Mouse (Mus musculus) embryonic facial prominence, embryonic 13.5 days (tissue): Measurements from ENCODE around the gene Tas2r143. TPM values are rescaled to one million over a fixed set of nuclear protein-coding genes. Genes with fewer than 3 reads are reported as not detected.

Experiments used
- ATAC-seq: fragments of 200-750 bp; cut with Nextera tagmentation; 2 replicates; pipeline ENCODE4 v1.8.0; 2017; ENCODE audit warnings: low read depth; ENCODE audit not compliant: insufficient number of reproducible peaks, insufficient read depth, low FRiP score, low TSS enrichment
- H3K27ac ChIP-seq: fragments of 300-500 bp; sonication (generic); 2 replicates; pipeline ENCODE4 v1.5.1; 2015; ENCODE audit warnings: moderate library complexity, mild to moderate bottlenecking, inconsistent platforms
- H3K27me3 ChIP-seq: fragments of 300-500 bp; sonication (generic); 2 replicates; pipeline ENCODE4 v1.6.1; 2015; ENCODE audit warnings: mild to moderate bottlenecking, inconsistent platforms
- H3K36me3 ChIP-seq: fragments of 300-500 bp; sonication (generic); 2 replicates; pipeline ENCODE4 v1.6.1; 2015; ENCODE audit warnings: mild to moderate bottlenecking, inconsistent platforms
- H3K4me1 ChIP-seq: fragments of 300-500 bp; sonication (generic); 2 replicates; pipeline ENCODE4 v1.6.1; 2015; ENCODE audit warnings: inconsistent platforms
- H3K4me2 ChIP-seq: fragments of 300-500 bp; sonication (generic); 2 replicates; pipeline ENCODE4 v1.6.1; 2015; ENCODE audit warnings: moderate library complexity, mild to moderate bottlenecking, inconsistent platforms
- H3K4me3 ChIP-seq: fragments of 300-500 bp; sonication (generic); 2 replicates; pipeline ENCODE4 v1.5.1; 2015; ENCODE audit warnings: mild to moderate bottlenecking, inconsistent platforms
- H3K9ac ChIP-seq: fragments of 300-500 bp; sonication (generic); 2 replicates; pipeline ENCODE4 v1.6.1; 2015; ENCODE audit warnings: mild to moderate bottlenecking, inconsistent platforms
- H3K9me3 ChIP-seq: fragments of 300-500 bp; sonication (generic); 2 replicates; pipeline ENCODE4 v1.6.1; 2016; ENCODE audit warnings: inconsistent platforms
- WGBS: fragments of 180-500 bp; shearing (Covaris S2); methylation state at CpG from one replicate; pipeline ENCODE4 v1.1.7; 2015; ENCODE audit warnings: mixed read lengths; 5-methylcytosine and 5-hydroxymethylcytosine counted together
- polyA plus RNA-seq: library from polyadenylated mRNA; unstranded; fragments of >200 nt; fragmentation: Nextera tagmentation; extraction: Ambion mirVana; gene quantifications from 2 replicates; pipeline ENCODE4 v1.2.1, GENCODE M21; 2015

The Tas2r143 gene
- polyA plus RNA-seq, 1 experiment from 2014 or later, result not detected

- H3K4me3 ChIP-seq, result no peak overlapping the region
- no peaks in the 10 kb centered on the region for H3K4me1 ChIP-seq
- no peaks in the 10 kb centered on the region for H3K9me3 ChIP-seq
- no peaks in the 10 kb centered on the region for H3K36me3 ChIP-seq
- no peak overlapping the region for H3K9ac ChIP-seq
- ATAC-seq, result no peak
- H3K27me3 ChIP-seq, result no peaks in the 10 kb centered on the region
- H3K4me2 ChIP-seq, result no peak overlapping the region
- H3K27ac ChIP-seq, result no peak overlapping the region
- WGBS, result 87% methylated on average over 2 of the region's 2 CpGs
Observed at GRCm38 (mm10) chr6:42419443-42419842, 19.4 kb downstream of the Tas2r143 start.

GRCm38 (mm10) chr6:42421439-42421838 is 21.4 kb downstream of the Tas2r143 start:
- Histone ChIP-seq H3K27ac (no peak overlapping the region), H3K4me2 (no peak overlapping the region), H3K27me3 (no peaks in the 10 kb centered on the region), H3K9ac (no peak overlapping the region), H3K9me3 (no peaks in the 10 kb centered on the region), H3K4me1 (no peaks in the 10 kb centered on the region), H3K36me3 (no peaks in the 10 kb centered on the region), H3K4me3 (no peak overlapping the region)
- WGBS, result 70% methylated on average over 2 of the region's 2 CpGs
- ATAC-seq, result no peak

- ATAC-seq, result no peak
- Histone ChIP-seq H3K4me3 (no peak overlapping the region), H3K27me3 (no peaks in the 10 kb centered on the region), H3K9ac (no peak overlapping the region), H3K36me3 (no peaks in the 10 kb centered on the region), H3K4me1 (no peaks in the 10 kb centered on the region), H3K4me2 (no peak overlapping the region), H3K9me3 (no peaks in the 10 kb centered on the region), H3K27ac (no peak overlapping the region)
- WGBS, result 90% methylated on average over 3 of the region's 3 CpGs
Observed at GRCm38 (mm10) chr6:42424472-42424871, 24.4 kb downstream of the Tas2r143 start.

- no peak for ATAC-seq
- no peak overlapping the region for H3K9ac ChIP-seq
- H3K4me3 ChIP-seq, result no peak overlapping the region
- H3K9me3 ChIP-seq, result no peaks in the 10 kb centered on the region
- H3K27me3 ChIP-seq, result no peaks in the 10 kb centered on the region
- H3K4me1 ChIP-seq, result no peaks in the 10 kb centered on the region
- WGBS, result 79% methylated on average over 4 of the region's 4 CpGs
- H3K36me3 ChIP-seq, result no peaks in the 10 kb centered on the region
- no peak overlapping the region for H3K27ac ChIP-seq
- no peak overlapping the region for H3K4me2 ChIP-seq
Observed at GRCm38 (mm10) chr6:42426337-42426736, 26.3 kb downstream of the Tas2r143 start.

GRCm38 (mm10) chr6:42433554-42433953 is 33.5 kb downstream of the Tas2r143 start:
- no peak overlapping the region for H3K27ac ChIP-seq
- no peak overlapping the region for H3K4me2 ChIP-seq
- no peak overlapping the region for H3K9ac ChIP-seq
- ATAC-seq, result no peak
- no peaks in the 10 kb centered on the region for H3K4me1 ChIP-seq
- H3K27me3 ChIP-seq, result no peaks in the 10 kb centered on the region
- 64% methylated on average over 2 of the region's 2 CpGs for WGBS
- H3K4me3 ChIP-seq, result no peak overlapping the region
- H3K9me3 ChIP-seq, result no peaks in the 10 kb centered on the region
- no peaks in the 10 kb centered on the region for H3K36me3 ChIP-seq

- Histone ChIP-seq H3K9me3 (no peaks in the 10 kb centered on the region), H3K9ac (no peak within 1 kb of the TSS), H3K27me3 (no peaks in the 10 kb centered on the region), H3K36me3 (no peaks in the 10 kb centered on the region), H3K4me1 (no peaks in the 10 kb centered on the region), H3K4me3 (no peak within 1 kb of the TSS), H3K27ac (no peak within 1 kb of the TSS), H3K4me2 (no peak within 1 kb of the TSS)
- WGBS, result 88% methylated on average over 6 of the region's 6 CpGs
- ATAC-seq, result no peak
Observed at GRCm38 (mm10) chr6:42434446-42434845, 34.4 kb downstream of the Tas2r143 start, which contains the start of gene Tas2r126. Tas2r126 (plus strand) TSS chr6:42434535.

GRCm38 (mm10) chr6:42435490-42435889 is 35.5 kb downstream of the Tas2r143 start:
- H3K4me3 ChIP-seq, result no peak overlapping the region
- no peaks in the 10 kb centered on the region for H3K27me3 ChIP-seq
- no peak overlapping the region for H3K27ac ChIP-seq
- H3K4me1 ChIP-seq, result no peaks in the 10 kb centered on the region
- ATAC-seq, result no peak
- H3K9me3 ChIP-seq, result no peaks in the 10 kb centered on the region
- H3K36me3 ChIP-seq, result no peaks in the 10 kb centered on the region
- 68% methylated on average over 2 of the region's 2 CpGs for WGBS
- H3K9ac ChIP-seq, result no peak overlapping the region
- no peak overlapping the region for H3K4me2 ChIP-seq

- no peaks in the 10 kb centered on the region for H3K36me3 ChIP-seq
- H3K9me3 ChIP-seq, result no peaks in the 10 kb centered on the region
- H3K9ac ChIP-seq, result no peak overlapping the region
- no peak overlapping the region for H3K27ac ChIP-seq
- WGBS, result 68% methylated on average over 2 of the region's 2 CpGs
- H3K27me3 ChIP-seq, result no peaks in the 10 kb centered on the region
- ATAC-seq, result no peak
- H3K4me3 ChIP-seq, result no peak overlapping the region
- no peaks in the 10 kb centered on the region for H3K4me1 ChIP-seq
- no peak overlapping the region for H3K4me2 ChIP-seq
Observed at GRCm38 (mm10) chr6:42441395-42441794, 41.4 kb downstream of the Tas2r143 start.

- H3K36me3 ChIP-seq, result no peaks in the 10 kb centered on the region
- no peak overlapping the region for H3K9ac ChIP-seq
- no peaks in the 10 kb centered on the region for H3K27me3 ChIP-seq
- no peak overlapping the region for H3K4me2 ChIP-seq
- no peak overlapping the region for H3K27ac ChIP-seq
- no peaks in the 10 kb centered on the region for H3K4me1 ChIP-seq
- no peak overlapping the region for H3K4me3 ChIP-seq
- 76% methylated on average over 2 of the region's 2 CpGs for WGBS
- no peaks in the 10 kb centered on the region for H3K9me3 ChIP-seq
- no peak for ATAC-seq
Observed at GRCm38 (mm10) chr6:42444491-42444890, 44.5 kb downstream of the Tas2r143 start.

- H3K4me3 ChIP-seq, result no peak overlapping the region
- no peaks in the 10 kb centered on the region for H3K9me3 ChIP-seq
- H3K9ac ChIP-seq, result no peak overlapping the region
- H3K27ac ChIP-seq, result no peak overlapping the region
- no peaks in the 10 kb centered on the region for H3K36me3 ChIP-seq
- WGBS, result 77% methylated on average over 2 of the region's 2 CpGs
- H3K4me1 ChIP-seq, result no peaks in the 10 kb centered on the region
- H3K4me2 ChIP-seq, result no peak overlapping the region
- H3K27me3 ChIP-seq, result no peaks in the 10 kb centered on the region
- ATAC-seq, result no peak
Observed at GRCm38 (mm10) chr6:42447381-42447780, 47.3 kb downstream of the Tas2r143 start.

Other genes starting within 250 kb of the Tas2r143 start
- gene Tas2r144, start 184.9 kb upstream of the Tas2r143 start, polyA plus RNA-seq, result not detected in 2 replicates
- gene Gstk1, start 154.3 kb upstream of the Tas2r143 start, polyA plus RNA-seq, result 26.5 and 30.2 TPM in 2 replicates
- 0.96 and 1.7 TPM in 2 replicates for gene Tmem139, start 138.3 kb upstream of the Tas2r143 start, polyA plus RNA-seq
- 59.5 and 69.9 TPM in 2 replicates for gene Casp2, start 135.3 kb upstream of the Tas2r143 start, polyA plus RNA-seq
- 0.13 and 0.45 TPM in 2 replicates for gene Clcn1, start 113.6 kb upstream of the Tas2r143 start, polyA plus RNA-seq
- gene Fam131b, start 75.6 kb upstream of the Tas2r143 start, polyA plus RNA-seq, result 0.36 and 0.60 TPM in 2 replicates
- 77.2 and 81.0 TPM in 2 replicates for gene Zyx, start 50.6 kb upstream of the Tas2r143 start, polyA plus RNA-seq
- gene Epha1, start 27.0 kb upstream of the Tas2r143 start, polyA plus RNA-seq, result 10.5 and 10.8 TPM in 2 replicates
- not detected in 2 replicates for gene Tas2r135, start 5.2 kb downstream of the Tas2r143 start, polyA plus RNA-seq
- gene Tas2r126, start 34.3 kb downstream of the Tas2r143 start, polyA plus RNA-seq, result not detected in 2 replicates
- not detected in 2 replicates for gene Olfr458, start 65.0 kb downstream of the Tas2r143 start, polyA plus RNA-seq
- not detected in 2 replicates for gene Olfr457, start 76.1 kb downstream of the Tas2r143 start, polyA plus RNA-seq
- gene Olfr456, start 87.0 kb downstream of the Tas2r143 start, polyA plus RNA-seq, result not detected in 2 replicates
- not detected in 2 replicates for gene Olfr455, start 147.3 kb downstream of the Tas2r143 start, polyA plus RNA-seq
- not detected in 2 replicates for gene Tcaf3, start 197.5 kb downstream of the Tas2r143 start, polyA plus RNA-seq
- gene Tcaf2, start 245.0 kb downstream of the Tas2r143 start, polyA plus RNA-seq, result 4.3 and 5.3 TPM in 2 replicates